Mouse (Mus musculus) urinary bladder, postnatal 25 days (tissue): ENCODE data around the gene Pcbp3.

ENCODE experiments used
- DNase-seq: peaks from one replicate; pipeline ENCODE4 v3.0.0; 2022; ENCODE audit warnings: low spot score

The Pcbp3 gene

GRCm38 (mm10) chr10:76924441-76924840 lies 37.2 kb downstream of the Pcbp3 start:
- no peak for DNase-seq

- DNase-seq, result no peak
Observed at GRCm38 (mm10) chr10:76918086-76918485, 43.6 kb downstream of the Pcbp3 start.

- DNase-seq, result no peak
Observed at GRCm38 (mm10) chr10:76906434-76906833, 55.3 kb downstream of the Pcbp3 start.

GRCm38 (mm10) chr10:76905935-76906341 lies 55.7 kb downstream of the Pcbp3 start:
- DNase-seq, result no peak

GRCm38 (mm10) chr10:76903694-76904093 lies 58.0 kb downstream of the Pcbp3 start:
- no peak for DNase-seq

- DNase-seq, result no peak
Observed at GRCm38 (mm10) chr10:76903099-76903498, 58.6 kb downstream of the Pcbp3 start.

- no peak for DNase-seq
Observed at GRCm38 (mm10) chr10:76902588-76902987, 59.1 kb downstream of the Pcbp3 start.

GRCm38 (mm10) chr10:76898428-76898827 lies 63.3 kb downstream of the Pcbp3 start:
- DNase-seq, result no peak

- DNase-seq, result no peak
Observed at GRCm38 (mm10) chr10:76891456-76891855, 70.2 kb downstream of the Pcbp3 start.

- DNase-seq, result no peak
Observed at GRCm38 (mm10) chr10:76883442-76884244, 78.0 kb downstream of the Pcbp3 start.

GRCm38 (mm10) chr10:76882644-76883441 lies 78.8 kb downstream of the Pcbp3 start:
- no peak for DNase-seq

GRCm38 (mm10) chr10:76881900-76882299 lies 79.8 kb downstream of the Pcbp3 start:
- DNase-seq, result no peak

- no peak for DNase-seq
Observed at GRCm38 (mm10) chr10:76875310-76875709, 86.4 kb downstream of the Pcbp3 start.

- DNase-seq, result no peak
Observed at GRCm38 (mm10) chr10:76874879-76875278, 86.8 kb downstream of the Pcbp3 start.

- peak; percentile 28 for DNase-seq
Observed at GRCm38 (mm10) chr10:76874398-76874797, 87.3 kb downstream of the Pcbp3 start.

- DNase-seq, result peak; percentile 15
Observed at GRCm38 (mm10) chr10:76873948-76874347, 87.7 kb downstream of the Pcbp3 start.

- no peak for DNase-seq
Observed at GRCm38 (mm10) chr10:76872736-76873135, 89.0 kb downstream of the Pcbp3 start.

GRCm38 (mm10) chr10:76865936-76866335 lies 95.8 kb downstream of the Pcbp3 start:
- no peak for DNase-seq

GRCm38 (mm10) chr10:76860998-76861397 lies 100.7 kb downstream of the Pcbp3 start:
- DNase-seq, result no peak

GRCm38 (mm10) chr10:76859355-76860127 lies 102.1 kb downstream of the Pcbp3 start:
- no peak for DNase-seq

GRCm38 (mm10) chr10:76857879-76858278 lies 103.8 kb downstream of the Pcbp3 start:
- no peak for DNase-seq

GRCm38 (mm10) chr10:76846480-76846879 lies 115.2 kb downstream of the Pcbp3 start:
- DNase-seq, result no peak
